Mouse (Mus musculus) liver, postnatal 0 days (tissue): ENCODE measurements around the gene Prpf6.

ENCODE experiments used
- CTCF ChIP-seq: sonication (generic); IDR thresholded peaks from 2 replicates; pipeline ENCODE4 v1.5.1; 2016; ENCODE audit warnings: antibody characterized with exemption, low read depth
- EP300 ChIP-seq: IDR thresholded peaks from 2 replicates; pipeline ENCODE4 v1.6.1; 2016; ENCODE audit warnings: antibody characterized with exemption, low read depth, mild to moderate bottlenecking

DNA sequence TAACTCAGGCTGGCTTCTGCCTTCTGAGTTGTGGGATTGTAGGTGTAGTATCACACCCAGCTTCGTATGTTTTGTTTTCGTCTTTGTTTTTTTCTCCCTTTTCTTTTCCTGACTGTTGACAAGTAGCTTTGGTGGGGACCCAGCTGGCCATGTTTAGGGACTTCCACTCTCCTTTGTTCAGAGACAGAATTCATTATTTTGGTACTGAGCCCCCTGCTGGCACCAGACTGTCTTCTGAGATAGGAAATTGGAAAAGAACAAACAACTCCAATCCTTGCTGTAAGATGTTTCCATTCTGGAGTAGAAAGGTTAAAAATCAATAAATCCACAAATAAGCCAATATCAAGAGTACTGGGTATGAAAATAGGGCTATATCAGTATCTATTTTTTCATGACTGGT is 84.8 kb downstream of the Prpf6 start:
- TF ChIP-seq CTCF, result peak; percentile 26; the same call in 1 of the 2 replicates
- TF ChIP-seq EP300, result no peak
